Mouse (Mus musculus) layer of hippocampus, adult 9-10 months (tissue): ENCODE results near the gene Vmn1r184.
"Not testable (repeated sequence)": the region's sequence is repeated elsewhere in the genome, so short reads cannot be mapped to it uniquely, and the experiment has no call there.

ENCODE experiments used
- DNase-seq: peaks from one replicate; pipeline ENCODE4 v3.0.0; 2022; ENCODE audit warnings: low spot score

Gene Vmn1r184

GRCm38 (mm10) chr7:26260034-26260433 lies at the start of gene Vmn1r184:
Gene Vmn1r184 (plus strand): TSS chr7:26260334.
- not testable (repeated sequence) for DNase-seq

- DNase-seq: not testable (repeated sequence)
Measured at GRCm38 (mm10) chr7:26303429-26304166, 43.5 kb downstream of the Vmn1r184 start.

GRCm38 (mm10) chr7:26306926-26307325 lies 46.8 kb downstream of the Vmn1r184 start, which contains the start of gene Cyp2a4:
Gene Cyp2a4 (plus strand): TSS chr7:26307169.
- not testable (repeated sequence) for DNase-seq

DNA sequence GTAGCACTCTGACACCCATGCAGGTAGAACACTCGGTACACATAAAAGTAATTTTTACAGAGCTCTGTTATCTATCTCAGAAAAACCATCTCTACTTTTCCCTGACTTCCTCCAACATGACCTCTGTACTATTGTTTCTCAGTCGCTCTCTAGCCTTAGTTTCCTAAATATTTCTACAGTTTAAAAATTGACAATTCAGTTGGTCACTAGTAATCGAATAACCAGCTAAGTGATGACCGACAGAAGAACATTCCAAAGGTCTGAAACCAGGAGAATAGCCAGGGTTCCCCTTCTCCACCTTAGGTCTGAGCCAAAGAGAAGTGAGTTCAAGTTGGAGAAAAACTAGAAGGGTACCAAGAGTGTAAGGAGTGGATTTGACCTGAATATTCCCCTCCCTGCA lies 51.7 kb downstream of the Vmn1r184 start:
- not testable (repeated sequence) for DNase-seq

DNA sequence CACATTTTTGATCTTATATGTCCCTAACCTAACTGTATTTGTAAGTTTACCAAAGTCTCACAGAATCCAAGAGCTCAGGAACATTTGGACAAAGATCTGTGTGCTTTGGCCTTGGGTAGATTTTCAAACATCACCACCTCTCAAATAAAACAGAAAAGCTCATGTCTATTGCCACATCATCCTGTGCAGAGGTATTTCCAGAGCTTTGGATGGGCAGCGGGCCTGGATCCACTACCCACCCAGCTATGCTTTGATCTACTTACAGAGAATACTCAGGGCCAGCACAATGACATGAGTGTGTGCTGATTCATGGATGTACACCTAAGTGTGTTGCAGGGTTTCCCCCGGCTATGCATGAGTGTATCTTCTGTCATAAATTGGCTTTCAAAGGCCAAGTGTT lies 55.1 kb downstream of the Vmn1r184 start:
- DNase-seq: not testable (repeated sequence)

- not testable (repeated sequence) for DNase-seq
Measured at GRCm38 (mm10) chr7:26315809-26316208, 55.7 kb downstream of the Vmn1r184 start.
